Mouse (Mus musculus) midbrain, embryonic 13.5 days (tissue): Measurements from ENCODE around the gene Nck2. TPM values are rescaled to one million over a fixed set of nuclear protein-coding genes. Genes with fewer than 3 reads are reported as not detected.

Source experiments
- ATAC-seq: fragments of 200-750 bp; cut with Nextera tagmentation; 2 replicates; pipeline ENCODE4 v1.8.0; 2017; ENCODE audit warnings: mild to moderate bottlenecking, moderate TSS enrichment, moderate library complexity
- H3K27ac ChIP-seq: fragments of 300-500 bp; sonication (generic); 2 replicates; pipeline ENCODE4 v1.5.1; 2015; ENCODE audit warnings: inconsistent platforms, mild to moderate bottlenecking, moderate library complexity
- H3K27me3 ChIP-seq: fragments of 300-500 bp; sonication (generic); 2 replicates; pipeline ENCODE4 v1.6.1; 2015; ENCODE audit warnings: mild to moderate bottlenecking, inconsistent platforms
- H3K36me3 ChIP-seq: fragments of 300-500 bp; sonication (generic); 2 replicates; pipeline ENCODE4 v1.6.1; 2015; ENCODE audit warnings: mild to moderate bottlenecking, inconsistent platforms
- H3K4me1 ChIP-seq: fragments of 300-500 bp; sonication (generic); replicated peaks from 2 replicates; pipeline ENCODE4 v1.6.1; 2015; ENCODE audit warnings: inconsistent platforms
- H3K4me2 ChIP-seq: fragments of 300-500 bp; sonication (generic); replicated peaks from 2 replicates; pipeline ENCODE4 v1.6.1; 2015; ENCODE audit warnings: moderate library complexity, mild to moderate bottlenecking, inconsistent platforms
- H3K4me3 ChIP-seq: fragments of 300-500 bp; sonication (generic); replicated peaks from 2 replicates; pipeline ENCODE4 v1.5.1; 2015; ENCODE audit warnings: mild to moderate bottlenecking, inconsistent platforms
- H3K9ac ChIP-seq: fragments of 300-500 bp; sonication (generic); replicated peaks from 2 replicates; pipeline ENCODE4 v1.6.1; 2015; ENCODE audit warnings: mild to moderate bottlenecking, inconsistent platforms
- H3K9me3 ChIP-seq: fragments of 300-500 bp; sonication (generic); 2 replicates; pipeline ENCODE4 v1.6.1; 2016; ENCODE audit warnings: mild to moderate bottlenecking, inconsistent platforms
- WGBS: fragments of 180-500 bp; shearing (Covaris S2); methylation state at CpG from one replicate; pipeline ENCODE4 v1.1.7; 2015; 5-methylcytosine and 5-hydroxymethylcytosine counted together
- polyA plus RNA-seq: library from polyadenylated mRNA; unstranded; fragments of >200 nt; fragmentation: Nextera tagmentation; extraction: Ambion mirVana; gene quantifications from 2 replicates; pipeline ENCODE4 v1.2.1, GENCODE M21; 2015

Gene Nck2
- polyA plus RNA-seq, 1 experiment from 2014 or later: 35.4 TPM

GRCm38 (mm10) chr1:43474535-43475409 lies 30.4 kb downstream of the Nck2 start:
- H3K4me3 ChIP-seq: no peak overlapping the region
- H3K27ac ChIP-seq: no peak overlapping the region; the same call in 1 of the 2 replicates
- H3K27me3 ChIP-seq: no peaks in the 10 kb centered on the region
- H3K9ac ChIP-seq: no peak overlapping the region
- H3K36me3 ChIP-seq: no peaks in the 10 kb centered on the region
- H3K9me3 ChIP-seq: no peaks in the 10 kb centered on the region
- peak; percentile 48; the same call in 1 of the 2 replicates for ATAC-seq
- H3K4me2 ChIP-seq: no peak overlapping the region
- 80% methylated on average over 6 of the region's 6 CpGs for WGBS
- peaks cover 27% of the 10 kb centered on the region for H3K4me1 ChIP-seq

- no peak overlapping the region for H3K4me3 ChIP-seq
- no peak overlapping the region for H3K4me2 ChIP-seq
- peaks cover 18% of the 10 kb centered on the region for H3K4me1 ChIP-seq
- 94% methylated on average over 3 of the region's 3 CpGs for WGBS
- H3K9ac ChIP-seq: no peak overlapping the region
- H3K27me3 ChIP-seq: no peaks in the 10 kb centered on the region
- no peak for ATAC-seq
- H3K36me3 ChIP-seq: no peaks in the 10 kb centered on the region
- no peak overlapping the region for H3K27ac ChIP-seq
- no peaks in the 10 kb centered on the region for H3K9me3 ChIP-seq
These were observed 33.6 kb downstream of the Nck2 start for GRCm38 (mm10) chr1:43477954-43478353.

GRCm38 (mm10) chr1:43485204-43485603 lies 40.8 kb downstream of the Nck2 start:
- Histone ChIP-seq H3K4me1 (peaks cover 21% of the 10 kb centered on the region), H3K4me3 (no peak overlapping the region), H3K27me3 (no peaks in the 10 kb centered on the region), H3K9ac (no peak overlapping the region), H3K27ac (no peak overlapping the region), H3K4me2 (no peak overlapping the region), H3K9me3 (no peaks in the 10 kb centered on the region), H3K36me3 (no peaks in the 10 kb centered on the region)
- 0 out of 2 replicates have a peak, but pooled peaks have one; percentile 6 for ATAC-seq
- 66% methylated on average over 9 of the region's 9 CpGs for WGBS

GRCm38 (mm10) chr1:43486500-43486899 lies 42.1 kb downstream of the Nck2 start:
- Histone ChIP-seq H3K9ac (no peak overlapping the region), H3K9me3 (no peaks in the 10 kb centered on the region), H3K27ac (no peak overlapping the region), H3K4me3 (no peak overlapping the region), H3K4me2 (no peak overlapping the region), H3K36me3 (0 out of 2 replicates have a peak, but pooled peaks cover under 1% of the 10 kb centered on the region), H3K27me3 (no peaks in the 10 kb centered on the region), H3K4me1 (peaks cover 21% of the 10 kb centered on the region)
- WGBS: 88% methylated on average over 3 of the region's 3 CpGs
- no peak for ATAC-seq

GRCm38 (mm10) chr1:43486956-43487722 lies 42.8 kb downstream of the Nck2 start:
- Histone ChIP-seq H3K4me1 (peaks cover 21% of the 10 kb centered on the region), H3K36me3 (peaks cover 5% of the 10 kb centered on the region; the same call in 1 of the 2 replicates), H3K27me3 (no peaks in the 10 kb centered on the region), H3K27ac (no peak overlapping the region), H3K9ac (no peak overlapping the region), H3K9me3 (no peaks in the 10 kb centered on the region), H3K4me2 (no peak overlapping the region), H3K4me3 (no peak overlapping the region)
- 41% methylated on average over 3 of the region's 3 CpGs for whole genome bisulfite sequencing
- ATAC-seq: no peak

- Histone ChIP-seq H3K9ac (no peak overlapping the region), H3K4me1 (peaks cover 21% of the 10 kb centered on the region), H3K4me3 (no peak overlapping the region), H3K27me3 (no peaks in the 10 kb centered on the region), H3K9me3 (no peaks in the 10 kb centered on the region), H3K27ac (no peak overlapping the region), H3K4me2 (no peak overlapping the region), H3K36me3 (peaks cover 5% of the 10 kb centered on the region; the same call in 1 of the 2 replicates)
- ATAC-seq: no peak
These were observed 44.9 kb downstream of the Nck2 start for GRCm38 (mm10) chr1:43489311-43489710.

GRCm38 (mm10) chr1:43491506-43492269 lies 47.3 kb downstream of the Nck2 start:
- WGBS: 96% methylated on average over 8 of the region's 8 CpGs
- no peak for ATAC-seq

GRCm38 (mm10) chr1:43492803-43493437 lies 48.5 kb downstream of the Nck2 start:
- no peaks in the 10 kb centered on the region for H3K27me3 ChIP-seq
- H3K4me1 ChIP-seq: peaks cover 7% of the 10 kb centered on the region
- 95% methylated on average over 3 of the region's 3 CpGs for WGBS
- no peak overlapping the region for H3K9ac ChIP-seq
- H3K4me2 ChIP-seq: no peak overlapping the region
- no peaks in the 10 kb centered on the region for H3K9me3 ChIP-seq
- no peak overlapping the region for H3K4me3 ChIP-seq
- no peak for ATAC-seq
- no peak overlapping the region for H3K27ac ChIP-seq
- peaks cover 5% of the 10 kb centered on the region; the same call in 1 of the 2 replicates for H3K36me3 ChIP-seq

More at GRCm38 (mm10) chr1:43491506-43492269, 47.3 kb downstream of the Nck2 start:
- no peak overlapping the region for H3K4me2 ChIP-seq
- H3K4me1 ChIP-seq: peaks cover 7% of the 10 kb centered on the region; the same call in 1 of the 2 replicates
- no peak overlapping the region for H3K27ac ChIP-seq
- no peaks in the 10 kb centered on the region for H3K27me3 ChIP-seq
- no peak overlapping the region for H3K4me3 ChIP-seq
- peaks cover 5% of the 10 kb centered on the region; the same call in 1 of the 2 replicates for H3K36me3 ChIP-seq
- H3K9me3 ChIP-seq: no peaks in the 10 kb centered on the region
- no peak overlapping the region for H3K9ac ChIP-seq

GRCm38 (mm10) chr1:43496051-43496450 lies 51.7 kb downstream of the Nck2 start:
- 84% methylated on average over 4 of the region's 4 CpGs for WGBS
- H3K9ac ChIP-seq: no peak overlapping the region
- no peak for ATAC-seq
- H3K9me3 ChIP-seq: no peaks in the 10 kb centered on the region
- H3K4me3 ChIP-seq: no peak overlapping the region
- no peak overlapping the region for H3K27ac ChIP-seq
- H3K4me1 ChIP-seq: peaks cover 12% of the 10 kb centered on the region
- peaks cover 9% of the 10 kb centered on the region for H3K27me3 ChIP-seq
- H3K4me2 ChIP-seq: no peak overlapping the region
- H3K36me3 ChIP-seq: peaks cover 5% of the 10 kb centered on the region; the same call in 1 of the 2 replicates

GRCm38 (mm10) chr1:43496993-43497392 lies 52.6 kb downstream of the Nck2 start:
- H3K4me1 ChIP-seq: peaks cover 16% of the 10 kb centered on the region
- no peak overlapping the region for H3K27ac ChIP-seq
- H3K9ac ChIP-seq: no peak overlapping the region
- WGBS: 93% methylated on average over 3 of the region's 3 CpGs
- ATAC-seq: no peak
- peaks cover 19% of the 10 kb centered on the region for H3K27me3 ChIP-seq
- no peaks in the 10 kb centered on the region for H3K9me3 ChIP-seq
- H3K4me2 ChIP-seq: no peak overlapping the region
- H3K36me3 ChIP-seq: 0 out of 2 replicates have a peak, but pooled peaks cover under 1% of the 10 kb centered on the region
- H3K4me3 ChIP-seq: no peak overlapping the region

GRCm38 (mm10) chr1:43497951-43498350 lies 53.6 kb downstream of the Nck2 start:
- no peak for ATAC-seq
- H3K9me3 ChIP-seq: no peaks in the 10 kb centered on the region
- H3K27ac ChIP-seq: no peak overlapping the region
- peaks cover 26% of the 10 kb centered on the region for H3K27me3 ChIP-seq
- H3K4me1 ChIP-seq: peaks cover 24% of the 10 kb centered on the region
- H3K4me3 ChIP-seq: no peak overlapping the region
- H3K36me3 ChIP-seq: no peaks in the 10 kb centered on the region
- no peak overlapping the region for H3K9ac ChIP-seq
- H3K4me2 ChIP-seq: no peak overlapping the region
- 63% methylated on average over 6 of the region's 6 CpGs for WGBS
